Mouse (Mus musculus) CH12.LX (cell line): ENCODE measurements around the gene Tbc1d2.

ENCODE experiments used
- CTCF ChIP-seq, 2 experiments: IDR thresholded peaks in 1 of 2; conservative IDR thresholded peaks in 1 of 2; 2 replicates each; pipeline ENCODE4 v1.5.1; 2011 to 2012; ENCODE audit warnings: low read depth in 2 of 2, low read length in 2 of 2, improper control_type of control experiment in 1 of 2, inconsistent platforms in 1 of 2, mild to moderate bottlenecking in 1 of 2, moderate library complexity in 1 of 2
- E2F4 ChIP-seq: IDR thresholded peaks from 2 replicates; pipeline ENCODE4 v1.6.1; 2011; ENCODE audit warnings: low read depth, low read length, improper control_type of control experiment; ENCODE audit not compliant: insufficient replicate concordance
- HCFC1 ChIP-seq: IDR thresholded peaks from 2 replicates; pipeline ENCODE4 v1.6.1; 2012; ENCODE audit warnings: low read depth, mild to moderate bottlenecking, inconsistent platforms, low read length, improper control_type of control experiment
- MYC ChIP-seq: IDR thresholded peaks from 2 replicates; pipeline ENCODE4 v1.6.1; 2011; ENCODE audit warnings: low read depth, mild to moderate bottlenecking, improper control_type of control experiment, low read length
- POLR2A ChIP-seq: IDR thresholded peaks from 2 replicates; pipeline ENCODE4 v1.6.1; 2011; ENCODE audit warnings: low read depth, mild to moderate bottlenecking, improper control_type of control experiment, low read length
- USF1 ChIP-seq: IDR thresholded peaks from 2 replicates; pipeline ENCODE4 v1.6.1; 2014; ENCODE audit warnings: low read depth, mild to moderate bottlenecking, inconsistent platforms, low read length, improper control_type of control experiment

GRCm38 (mm10) chr4:46574841-46575240, 75.2 kb downstream of the Tbc1d2 start:
- no peak for TF ChIP-seq E2F4
- no peak for TF ChIP-seq HCFC1
- no peak for TF ChIP-seq CTCF (conservative IDR thresholded peaks at IDR 0.05 in 1 of 2, IDR thresholded peaks at IDR 0.05 in 1 of 2; ENCODE audit: low read depth in 2 of 2, low read length in 2 of 2)
- TF ChIP-seq USF1: no peak
- no peak for TF ChIP-seq MYC
- no peak for TF ChIP-seq POLR2A
